Mouse (Mus musculus) ES-E14 (cell line): ENCODE results near the gene Usp49.
A peak's percentile ranks its signal among the peaks of the same experiment; 100 is the strongest.

Experiments
- CHD2 ChIP-seq: IDR thresholded peaks from 2 replicates; pipeline ENCODE4 v1.6.1; 2014; ENCODE audit warnings: mild to moderate bottlenecking, low read depth, low read length, inconsistent platforms
- HCFC1 ChIP-seq: IDR thresholded peaks from 2 replicates; pipeline ENCODE4 v1.6.1; 2012; ENCODE audit warnings: low read length, inconsistent platforms, borderline replicate concordance; ENCODE audit not compliant: insufficient read depth
- MAFK ChIP-seq: IDR thresholded peaks from 2 replicates; pipeline ENCODE4 v1.6.1; 2014; ENCODE audit warnings: mild to moderate bottlenecking, low read depth, low read length, inconsistent platforms; ENCODE audit not compliant: insufficient read depth
- ZC3H11A ChIP-seq: IDR thresholded peaks from 2 replicates; pipeline ENCODE4 v1.6.1; 2012; ENCODE audit warnings: low read depth, mild to moderate bottlenecking, inconsistent platforms, low read length, borderline replicate concordance
- ZNF384 ChIP-seq: IDR thresholded peaks from 2 replicates; pipeline ENCODE4 v1.6.1; 2012; ENCODE audit warnings: low read depth, low read length, inconsistent platforms

DNA sequence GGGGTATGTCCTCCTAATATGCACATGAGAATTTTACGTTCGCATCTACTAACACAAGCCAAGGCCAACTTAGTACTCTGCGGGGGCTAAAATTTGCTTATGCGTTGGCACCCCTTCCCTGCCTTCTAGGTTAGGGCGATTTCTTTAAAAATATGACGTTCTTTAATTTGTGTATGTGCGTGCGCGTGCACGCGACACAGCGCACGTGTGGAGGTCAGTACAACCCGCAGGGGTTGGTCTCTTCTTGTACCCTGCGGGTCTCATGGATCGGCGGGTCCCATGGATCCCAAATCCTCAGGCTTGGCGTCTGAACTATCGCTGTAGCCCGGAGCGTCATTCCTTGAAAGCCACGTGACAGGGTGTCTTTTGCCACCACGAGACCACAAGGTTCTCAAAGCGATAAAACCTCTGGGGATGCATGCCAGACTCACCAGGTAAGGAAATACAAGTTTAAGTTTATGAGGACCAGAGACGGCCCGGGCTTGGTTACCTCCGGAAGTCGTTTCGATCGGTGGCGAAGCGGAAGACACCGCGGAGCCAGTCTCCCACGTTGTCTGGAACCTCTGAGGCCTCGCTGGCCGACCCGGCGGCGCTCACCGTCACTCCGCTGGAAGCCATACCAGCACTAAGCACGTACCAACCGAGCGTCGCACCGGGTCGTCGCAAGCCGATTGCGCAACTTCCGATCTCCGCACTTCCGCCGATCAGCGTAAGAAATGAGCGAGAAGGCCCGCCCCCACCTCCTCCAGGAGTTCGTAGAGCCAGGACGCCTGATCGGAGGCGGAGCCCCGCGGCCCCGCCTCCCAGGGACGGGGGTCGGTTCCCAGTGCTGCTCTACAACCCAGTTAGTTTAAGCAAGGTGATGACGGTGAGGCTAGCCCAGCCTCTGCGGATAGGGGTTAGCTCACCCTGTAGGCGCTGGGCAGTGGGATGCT is 57.2 kb downstream of the Usp49 start:
- TF ChIP-seq ZC3H11A, result no peak
- TF ChIP-seq MAFK, result no peak
- TF ChIP-seq CHD2, result no peak
- no peak for TF ChIP-seq ZNF384
- peak; percentile 83 for TF ChIP-seq HCFC1
